Mouse (Mus musculus): ENCODE results near the gene Btbd19.

DNA sequence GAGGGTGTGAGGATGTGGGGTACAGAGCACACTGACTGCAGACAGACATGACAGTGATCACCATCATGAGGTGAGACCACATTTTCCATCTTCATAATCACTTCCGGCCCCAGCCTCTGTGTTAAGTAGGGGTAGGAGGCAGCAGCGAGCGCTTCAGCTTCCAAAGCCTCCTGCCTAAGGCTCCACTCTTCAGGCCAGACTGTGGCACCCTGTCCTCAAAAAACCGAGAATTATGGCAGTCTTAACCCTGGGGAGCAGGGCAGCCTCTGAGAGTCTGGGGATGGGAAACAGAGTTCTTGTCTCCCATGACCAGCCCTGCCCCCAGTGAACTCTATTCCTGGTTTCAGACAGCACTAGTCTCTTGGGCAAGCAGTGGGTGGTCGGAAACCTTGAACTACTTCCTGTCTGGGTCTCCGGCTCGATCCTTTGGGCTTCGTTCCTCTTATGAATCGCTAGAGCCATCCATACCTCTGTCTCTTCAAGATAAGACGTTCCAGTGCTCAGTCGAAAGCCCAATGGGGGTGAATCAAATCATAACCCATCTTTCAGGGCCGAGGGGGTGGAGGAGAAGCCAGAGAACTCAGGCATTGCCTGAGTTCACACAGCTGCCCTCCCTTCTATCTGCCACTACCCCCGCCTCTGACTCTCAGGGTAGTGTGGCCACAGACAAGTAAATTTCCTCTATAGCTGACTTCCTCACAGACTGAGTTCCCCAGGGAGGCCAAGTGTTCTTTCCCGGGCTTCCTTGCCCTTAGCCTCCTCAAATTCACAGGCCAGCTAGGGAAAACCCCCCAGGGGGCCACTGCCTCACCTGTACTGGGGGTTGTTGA is 792 bp downstream of the Btbd19 start:
- TF ChIP-seq CTCF (IDR thresholded peaks at IDR 0.05; ENCODE audit: low read depth, low read length) (no peak), GATA1 (IDR thresholded peaks at IDR 0.05; ENCODE audit: borderline replicate concordance, low read length) (no peak)

Measured in G1E (cell line).